ENCODE assay signal across 11 mouse cellular contexts in the genomic region with DNA sequence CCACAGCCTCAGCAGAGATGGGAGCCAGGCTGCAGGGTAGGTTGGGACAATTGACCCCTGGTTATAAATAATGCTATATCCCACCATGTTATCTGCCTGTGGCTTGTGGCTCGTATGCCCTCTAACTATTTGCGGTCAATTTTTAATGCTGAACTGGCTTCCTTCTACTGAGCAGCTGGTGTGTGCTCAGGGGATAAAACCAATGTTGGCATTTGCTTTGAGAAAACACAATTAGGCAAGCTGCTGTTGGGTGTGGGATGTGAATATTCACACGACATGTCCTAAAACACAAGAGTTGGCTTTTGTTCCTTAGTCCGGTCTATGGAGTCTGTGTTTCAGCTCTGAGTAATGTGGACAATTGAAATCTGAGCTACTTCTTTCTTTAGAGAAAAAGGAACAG.
DNase-seq lines count a peak whose midpoint lies in the region; ATAC-seq and TF ChIP-seq lines count a peak whose summit lies in the region.
"Had no signal": no experiment of that assay in that cellular context is flagged by ENCODE, and none has a peak within 500 bp of the region (broad histone marks: within the 10 kb centered on the region; RNA-seq: fewer than 3 reads in every experiment).

No protein-coding gene starts in this region.

- peak; percentile 49 for DNase-seq in hindbrain, postnatal 0 days (ENCODE audit: low spot score)
- DNase-seq in adrenal gland, adult 18-20 months (ENCODE audit: low spot score in 2 of 2): no peak

- peak overlapping the region; percentile 60; the same call in 1 of the 2 replicates for H3K27ac ChIP-seq in kidney, embryonic 14.5 days (ENCODE audit: low read depth, low read length)
- H3K27ac ChIP-seq in kidney, embryonic 16.5 days (ENCODE audit: low read length): no peak overlapping the region
- peak overlapping the region; percentile 68; the same call in 1 of the 2 replicates for H3K27ac ChIP-seq in embryonic fibroblast, embryonic 13.5 days (ENCODE audit: insufficient read depth, low read length)
- H3K27ac ChIP-seq in hindbrain, postnatal 0 days: peak overlapping the region; percentile 83
- peak overlapping the region; percentile 92 for H3K27ac ChIP-seq in neural tube, embryonic 14.5 days (ENCODE audit: low read depth, low read length)
- H3K27ac ChIP-seq: limb, embryonic 15.5 days had no signal

- no peak overlapping the region for H3K4me2 ChIP-seq in kidney, embryonic 14.5 days (replicated peaks; ENCODE audit: low read depth, low read length)
- H3K4me2 ChIP-seq in kidney, embryonic 16.5 days (replicated peaks; ENCODE audit: low read depth, low read length): no peak overlapping the region
- no peak overlapping the region for H3K4me2 ChIP-seq in hindbrain, postnatal 0 days (ENCODE audit: low read depth, low read length)
- H3K4me2 ChIP-seq in neural tube, embryonic 14.5 days (ENCODE audit: low read depth, low read length): no peak overlapping the region

- no peaks in the 10 kb centered on the region for H3K27me3 ChIP-seq in kidney, embryonic 14.5 days (ENCODE audit: control insufficient read depth, insufficient read depth, low read length)
- no peaks in the 10 kb centered on the region for H3K27me3 ChIP-seq in kidney, embryonic 16.5 days (ENCODE audit: insufficient read depth, low read length)
- H3K27me3 ChIP-seq in hindbrain, postnatal 0 days (ENCODE audit: insufficient read depth, low read length): no peaks in the 10 kb centered on the region
- H3K27me3 ChIP-seq in neural tube, embryonic 14.5 days (ENCODE audit: control insufficient read depth, insufficient read depth, low read length): no peaks in the 10 kb centered on the region
- H3K27me3 ChIP-seq: kidney, embryonic 15.5 days; limb, embryonic 15.5 days had no signal

- peaks cover 21% of the 10 kb centered on the region for H3K4me1 ChIP-seq in kidney, embryonic 14.5 days (ENCODE audit: control insufficient read depth, insufficient read depth, low read length)
- peaks cover 20% of the 10 kb centered on the region for H3K4me1 ChIP-seq in kidney, embryonic 16.5 days (ENCODE audit: insufficient read depth, low read length)
- H3K4me1 ChIP-seq in embryonic fibroblast, embryonic 13.5 days (ENCODE audit: control insufficient read depth, insufficient read depth, low read length): peaks cover 16% of the 10 kb centered on the region
- H3K4me1 ChIP-seq in hindbrain, postnatal 0 days (ENCODE audit: insufficient read depth, low read length): peaks cover 17% of the 10 kb centered on the region
- H3K4me1 ChIP-seq in neural tube, embryonic 14.5 days (ENCODE audit: control insufficient read depth, insufficient read depth, low read length): peaks cover 29% of the 10 kb centered on the region
- H3K4me1 ChIP-seq: megakaryocyte, embryonic 14.5 days had no signal

- ATAC-seq in kidney, embryonic 14.5 days (ENCODE audit: low FRiP score, low TSS enrichment): no peak
- no peak for ATAC-seq in kidney, embryonic 16.5 days (ENCODE audit: low FRiP score, low TSS enrichment)
- ATAC-seq in hindbrain, postnatal 0 days: no peak
- ATAC-seq in neural tube, embryonic 14.5 days (ENCODE audit: low read depth): peak; percentile 20; the same call in 1 of the 2 replicates
- ATAC-seq in frontal cortex, adult (ENCODE audit: low TSS enrichment): no peak
- ATAC-seq in erythroid progenitor cell, adult 5-6 weeks (replicated peaks; ENCODE audit: low FRiP score, poor library complexity, severe bottlenecking): no peak

- no peak for TF ChIP-seq POLR2A in embryonic fibroblast, embryonic 13.5 days (IDR thresholded peaks at IDR 0.05; ENCODE audit: low read depth, low read length)

- WGBS in kidney, embryonic 14.5 days: 48% methylated on average over 4 of the region's 4 CpGs
- 57% methylated on average over 4 of the region's 4 CpGs for WGBS in kidney, embryonic 16.5 days
- WGBS in hindbrain, postnatal 0 days: 24% methylated on average over 4 of the region's 4 CpGs
- 19% methylated on average over 4 of the region's 4 CpGs for WGBS in neural tube, embryonic 14.5 days

- TF ChIP-seq CTCF in embryonic fibroblast, embryonic 13.5 days (IDR thresholded peaks at IDR 0.05; ENCODE audit: borderline replicate concordance, insufficient read depth, low read length): no peak
- no peak for TF ChIP-seq CTCF in hindbrain, postnatal 0 days (IDR thresholded peaks at IDR 0.05; ENCODE audit: low read depth)

- H3K9ac ChIP-seq in kidney, embryonic 14.5 days (ENCODE audit: low read depth, low read length): no peak overlapping the region
- no peak overlapping the region for H3K9ac ChIP-seq in kidney, embryonic 16.5 days (replicated peaks; ENCODE audit: low read length)
- H3K9ac ChIP-seq in hindbrain, postnatal 0 days (replicated peaks; ENCODE audit: low read length): no peak overlapping the region
- no peak overlapping the region for H3K9ac ChIP-seq in neural tube, embryonic 14.5 days (replicated peaks; ENCODE audit: low read depth, low read length)
- H3K9ac ChIP-seq: kidney, embryonic 15.5 days; limb, embryonic 15.5 days had no signal

- no peaks in the 10 kb centered on the region for H3K36me3 ChIP-seq in kidney, embryonic 14.5 days (ENCODE audit: control insufficient read depth, insufficient read depth, low read length)
- no peaks in the 10 kb centered on the region for H3K36me3 ChIP-seq in kidney, embryonic 16.5 days (ENCODE audit: insufficient read depth, low read length)
- no peaks in the 10 kb centered on the region for H3K36me3 ChIP-seq in hindbrain, postnatal 0 days (ENCODE audit: insufficient read depth, low read length)
- no peaks in the 10 kb centered on the region for H3K36me3 ChIP-seq in neural tube, embryonic 14.5 days (ENCODE audit: control insufficient read depth, insufficient read depth, low read length)
- H3K36me3 ChIP-seq: kidney, embryonic 15.5 days; limb, embryonic 15.5 days had no signal

- no peak overlapping the region for H3K4me3 ChIP-seq in kidney, embryonic 14.5 days (ENCODE audit: low read length)
- no peak overlapping the region for H3K4me3 ChIP-seq in kidney, embryonic 16.5 days (ENCODE audit: low read length)
- no peak overlapping the region for H3K4me3 ChIP-seq in embryonic fibroblast, embryonic 13.5 days (ENCODE audit: insufficient read depth, low read length)
- no peak overlapping the region for H3K4me3 ChIP-seq in hindbrain, postnatal 0 days (ENCODE audit: low read length)
- no peak overlapping the region for H3K4me3 ChIP-seq in neural tube, embryonic 14.5 days (ENCODE audit: low read depth, low read length)
- H3K4me3 ChIP-seq: kidney, embryonic 15.5 days; limb, embryonic 15.5 days; megakaryocyte, embryonic 14.5 days had no signal

- H3K9me3 ChIP-seq in kidney, embryonic 14.5 days (ENCODE audit: control insufficient read depth, low read length): no peaks in the 10 kb centered on the region
- no peaks in the 10 kb centered on the region for H3K9me3 ChIP-seq in kidney, embryonic 16.5 days (ENCODE audit: low read length)
- H3K9me3 ChIP-seq in hindbrain, postnatal 0 days (ENCODE audit: low read length): no peaks in the 10 kb centered on the region
- H3K9me3 ChIP-seq in neural tube, embryonic 14.5 days (ENCODE audit: control insufficient read depth, low read length): no peaks in the 10 kb centered on the region
- H3K9me3 ChIP-seq: kidney, embryonic 15.5 days; limb, embryonic 15.5 days; megakaryocyte, embryonic 14.5 days had no signal
